In the genomic region with DNA sequence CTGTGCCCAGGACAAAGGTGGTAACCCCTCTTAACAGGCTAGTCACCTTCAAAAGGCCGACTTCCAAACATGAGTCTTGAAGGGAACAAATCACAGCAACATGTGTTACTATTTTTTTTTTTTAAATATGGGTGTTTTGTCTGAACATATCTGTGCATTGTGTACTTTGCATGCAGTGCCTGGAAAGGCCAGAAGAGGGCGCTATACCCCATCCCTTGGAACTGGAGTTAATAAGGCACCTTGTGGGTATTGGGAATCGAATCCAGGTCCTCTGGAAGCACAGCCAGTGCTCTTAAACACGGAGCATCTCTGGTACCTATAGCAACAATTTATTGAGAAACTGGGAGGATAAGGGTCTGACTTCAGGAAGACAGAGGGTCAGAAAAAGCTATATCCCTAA, we compare ENCODE assay signal across 8 mouse cellular contexts. TPM values are rescaled to one million over a fixed set of nuclear protein-coding genes. Genes with fewer than 3 reads are reported as not detected.
DNase-seq lines count a peak whose midpoint lies in the region; ATAC-seq lines count a peak whose summit lies in the region.
"Had no signal": no experiment of that assay in that cellular context is flagged by ENCODE, and none has a peak within 500 bp of the region (broad histone marks: within the 10 kb centered on the region; RNA-seq: fewer than 3 reads in every experiment).

No protein-coding gene starts in this region.

- H3K4me3 ChIP-seq in kidney, embryonic 14.5 days (ENCODE audit: low read length) = no peak overlapping the region
- H3K4me3 ChIP-seq in embryonic facial prominence, embryonic 11.5 days (ENCODE audit: low read depth, low read length) = no peak overlapping the region
- H3K4me3 ChIP-seq: midbrain, embryonic 13.5 days had no signal

- no peak overlapping the region for H3K27ac ChIP-seq in kidney, embryonic 14.5 days (ENCODE audit: low read depth, low read length)
- no peak overlapping the region for H3K27ac ChIP-seq in embryonic facial prominence, embryonic 11.5 days (replicated peaks; ENCODE audit: low read depth, low read length)
- H3K27ac ChIP-seq: midbrain, embryonic 13.5 days had no signal

- peak; percentile 19 for DNase-seq in kidney, adult 18-20 months
- peak; percentile 64 for DNase-seq in thymus, postnatal 4 days
- DNase-seq in thymus, postnatal 0 days (ENCODE audit: low spot score) = no peak
- DNase-seq in embryonic facial prominence, embryonic 11.5 days (ENCODE audit: low spot score) = peak; percentile 40
- DNase-seq in right cerebral cortex, postnatal 14 days = no peak
- no peak for DNase-seq in heart, adult 11 months

- no peak overlapping the region for H3K4me2 ChIP-seq in kidney, embryonic 14.5 days (replicated peaks; ENCODE audit: low read depth, low read length)
- no peak overlapping the region for H3K4me2 ChIP-seq in embryonic facial prominence, embryonic 11.5 days (ENCODE audit: low read depth, low read length)
- H3K4me2 ChIP-seq: midbrain, embryonic 13.5 days had no signal

- 27% methylated on average over 4 of the region's 4 CpGs for WGBS in kidney, embryonic 14.5 days
- 26% methylated on average over 4 of the region's 4 CpGs for WGBS in embryonic facial prominence, embryonic 11.5 days

- H3K27me3 ChIP-seq in kidney, embryonic 14.5 days (ENCODE audit: control insufficient read depth, insufficient read depth, low read length) = no peaks in the 10 kb centered on the region
- H3K27me3 ChIP-seq in embryonic facial prominence, embryonic 11.5 days (ENCODE audit: control insufficient read depth, insufficient read depth, low read length) = no peaks in the 10 kb centered on the region

- H3K9ac ChIP-seq in kidney, embryonic 14.5 days (ENCODE audit: low read depth, low read length) = no peak overlapping the region
- H3K9ac ChIP-seq in embryonic facial prominence, embryonic 11.5 days (replicated peaks; ENCODE audit: low read length) = no peak overlapping the region
- H3K9ac ChIP-seq: midbrain, embryonic 13.5 days had no signal

- ATAC-seq in kidney, embryonic 14.5 days (ENCODE audit: low FRiP score, low TSS enrichment) = no peak
- ATAC-seq in embryonic facial prominence, embryonic 11.5 days (replicated peaks; ENCODE audit: insufficient number of reproducible peaks, low FRiP score, low TSS enrichment, low read depth) = no peak
- ATAC-seq: midbrain, embryonic 13.5 days had no signal

- no peaks in the 10 kb centered on the region for H3K9me3 ChIP-seq in kidney, embryonic 14.5 days (ENCODE audit: control insufficient read depth, low read length)
- no peaks in the 10 kb centered on the region for H3K9me3 ChIP-seq in embryonic facial prominence, embryonic 11.5 days (replicated peaks; ENCODE audit: control insufficient read depth, low read length)
- H3K9me3 ChIP-seq: midbrain, embryonic 13.5 days had no signal

- H3K4me1 ChIP-seq in kidney, embryonic 14.5 days (ENCODE audit: control insufficient read depth, insufficient read depth, low read length) = no peaks in the 10 kb centered on the region
- H3K4me1 ChIP-seq in embryonic facial prominence, embryonic 11.5 days (ENCODE audit: control insufficient read depth, insufficient read depth, low read length) = no peaks in the 10 kb centered on the region

- H3K36me3 ChIP-seq in kidney, embryonic 14.5 days (ENCODE audit: control insufficient read depth, insufficient read depth, low read length) = no peaks in the 10 kb centered on the region
- no peaks in the 10 kb centered on the region for H3K36me3 ChIP-seq in embryonic facial prominence, embryonic 11.5 days (replicated peaks; ENCODE audit: control insufficient read depth, insufficient read depth, low read depth, low read length)
- H3K36me3 ChIP-seq: midbrain, embryonic 13.5 days had no signal

RNA-seq across cellular contexts. Expression of gene Ppm1j, which starts 15.8 kb away (rescaled TPM):
- polyA plus RNA-seq in kidney, embryonic 14.5 days (2014; fragmentation: Nextera tagmentation; extraction: Ambion mirVana) = 3.5 and 5.3 TPM in 2 replicates
- polyA plus RNA-seq in thymus, postnatal 0 days (2015; fragmentation: Nextera tagmentation; extraction: Ambion mirVana) = 1.9 and 2.3 TPM in 2 replicates
- polyA plus RNA-seq in embryonic facial prominence, embryonic 11.5 days (2014; fragmentation: Nextera tagmentation; extraction: Ambion mirVana) = 1.2 and 2.1 TPM in 2 replicates

RNA-seq across cellular contexts. Expression of gene Fam19a3, which starts 16.6 kb away (rescaled TPM):
- 0.09 and 0.24 TPM in 2 replicates for polyA plus RNA-seq in kidney, embryonic 14.5 days (2014; fragmentation: Nextera tagmentation; extraction: Ambion mirVana)
- not detected in 2 replicates for polyA plus RNA-seq in thymus, postnatal 0 days (2015; fragmentation: Nextera tagmentation; extraction: Ambion mirVana)
- polyA plus RNA-seq in embryonic facial prominence, embryonic 11.5 days (2014; fragmentation: Nextera tagmentation; extraction: Ambion mirVana) = 0.13 TPM in 1 of 2 replicates, not detected in the other
- polyA plus RNA-seq: midbrain, embryonic 13.5 days had no signal

RNA-seq across cellular contexts. Expression of gene Rhoc, which starts 23.2 kb away (rescaled TPM):
- polyA plus RNA-seq in kidney, embryonic 14.5 days (2014; fragmentation: Nextera tagmentation; extraction: Ambion mirVana) = 110 and 127 TPM in 2 replicates
- polyA plus RNA-seq in thymus, postnatal 0 days (2015; fragmentation: Nextera tagmentation; extraction: Ambion mirVana) = 26.4 and 30.8 TPM in 2 replicates
- 127 and 129 TPM in 2 replicates for polyA plus RNA-seq in embryonic facial prominence, embryonic 11.5 days (2014; fragmentation: Nextera tagmentation; extraction: Ambion mirVana)

RNA-seq across cellular contexts. Expression of gene Mov10, which starts 53.3 kb away (rescaled TPM):
- polyA plus RNA-seq in kidney, embryonic 14.5 days (2014; fragmentation: Nextera tagmentation; extraction: Ambion mirVana) = 36.3 and 51.8 TPM in 2 replicates
- polyA plus RNA-seq in thymus, postnatal 0 days (2015; fragmentation: Nextera tagmentation; extraction: Ambion mirVana) = 23.4 and 29.9 TPM in 2 replicates
- polyA plus RNA-seq in embryonic facial prominence, embryonic 11.5 days (2014; fragmentation: Nextera tagmentation; extraction: Ambion mirVana) = 36.4 and 47.8 TPM in 2 replicates

Comparison
In these comparisons a context has a peak if more than half of its experiments do, and no peak if none do; other contexts are left out.
1. DNase-seq: peak in kidney, adult 18-20 months (single experiment), thymus, postnatal 4 days (single experiment) and embryonic facial prominence, embryonic 11.5 days (single experiment); none in thymus, postnatal 0 days (single experiment), right cerebral cortex, postnatal 14 days (single experiment) and heart, adult 11 months (single experiment).